Mouse (Mus musculus) gastrocnemius, postnatal 36 days (tissue): ENCODE data around the gene Olfr684. TPM values are rescaled to one million over a fixed set of nuclear protein-coding genes. Genes with fewer than 3 reads are reported as not detected.

Source experiments
- DNase-seq, 2 experiments: peaks; one replicate each; pipeline ENCODE4 v3.0.0; 2022
- intact Hi-C: fragments of 180-260 bp; cut with DNase I; formaldehyde crosslinking; loops from one replicate; pipeline ENCODE4 v1.15.1; 2025
- long read RNA-seq, 2 experiments: library from polyadenylated mRNA; stranded (forward); transcript quantifications; one replicate each; pipeline ENCODE4 v2.0.0; 2021
- total RNA-seq, 2 experiments: library from RNA; stranded (reverse); gene quantifications; 2 replicates each; pipeline ENCODE4 v1.2.3; 2021

Gene Olfr684
- total RNA-seq: not detected
- long read RNA-seq, experiment 1: 0 reads
- long read RNA-seq, experiment 2: 0 reads

DNA sequence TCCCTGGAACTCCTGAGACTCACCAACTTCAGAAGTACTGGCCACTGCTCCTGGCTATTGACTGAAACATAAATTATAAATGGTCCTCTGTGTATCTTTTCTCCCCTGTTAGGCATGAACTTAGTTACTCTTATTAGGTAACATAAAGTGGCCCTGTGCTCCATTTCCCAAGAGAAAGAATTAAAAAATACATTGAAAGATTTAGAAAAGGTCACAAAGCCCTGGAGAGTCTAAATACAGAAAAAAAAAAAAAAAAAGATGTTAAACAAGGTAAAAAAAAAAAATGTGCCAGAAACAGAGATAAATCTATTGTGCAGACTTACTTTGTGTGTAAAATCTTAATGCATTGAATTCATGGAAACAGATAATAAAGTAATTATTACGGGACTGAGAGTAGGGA lies at the start of gene Olfr684:
Gene Olfr684 (minus strand): TSS at position 101 of the 400 bp plus-strand sequence.
- no peak for DNase-seq
- intact Hi-C loops: no loop called here

DNA sequence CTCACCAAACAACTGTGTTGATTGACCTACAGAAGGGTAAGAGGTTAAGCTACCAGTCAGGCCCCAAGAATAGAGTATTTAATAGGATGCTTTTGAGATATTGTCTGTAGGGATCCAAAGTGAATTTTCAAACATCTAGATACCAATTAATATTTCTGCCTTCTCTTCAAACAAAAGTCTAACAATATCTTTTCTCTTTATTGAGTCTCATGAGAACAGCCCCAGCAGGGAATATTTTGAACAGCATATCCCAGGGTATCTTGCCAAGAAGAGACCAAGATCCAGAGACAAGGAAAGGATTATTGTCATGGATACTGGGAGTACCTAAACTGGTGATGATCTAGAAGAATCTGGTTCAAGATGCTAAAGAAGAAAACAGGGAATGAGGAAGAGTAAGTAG lies 43.9 kb upstream of the Olfr684 start, which contains the start of gene Olfr686:
Gene Olfr686 (minus strand): TSS at position 101 of the 400 bp plus-strand sequence.
- no peak for DNase-seq
- intact Hi-C loops: no loop called here

DNA sequence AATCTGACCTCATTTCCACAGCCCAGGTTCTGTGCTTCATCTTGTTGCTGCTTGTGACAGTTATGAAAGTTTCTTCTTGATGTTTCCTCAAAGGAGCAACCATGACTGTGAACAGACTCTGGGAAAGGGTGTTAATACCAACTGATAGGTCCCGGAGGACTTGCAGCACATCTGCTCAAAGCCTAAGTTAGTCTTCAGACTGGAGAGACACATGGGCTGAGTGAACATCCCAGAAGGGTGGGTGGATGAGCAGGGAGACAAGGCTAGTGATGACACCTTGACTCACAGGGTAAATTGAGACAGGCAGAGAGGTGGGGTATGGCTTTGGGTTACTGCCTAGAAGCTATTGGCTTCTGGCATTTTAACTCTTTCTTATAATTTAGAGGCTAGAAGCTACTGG lies 22.5 kb upstream of the Olfr684 start, which contains the start of gene Olfr685:
Gene Olfr685 (minus strand): TSS at position 101 of the 400 bp plus-strand sequence.
- intact Hi-C loops: no loop called here
- no peak for DNase-seq

DNA sequence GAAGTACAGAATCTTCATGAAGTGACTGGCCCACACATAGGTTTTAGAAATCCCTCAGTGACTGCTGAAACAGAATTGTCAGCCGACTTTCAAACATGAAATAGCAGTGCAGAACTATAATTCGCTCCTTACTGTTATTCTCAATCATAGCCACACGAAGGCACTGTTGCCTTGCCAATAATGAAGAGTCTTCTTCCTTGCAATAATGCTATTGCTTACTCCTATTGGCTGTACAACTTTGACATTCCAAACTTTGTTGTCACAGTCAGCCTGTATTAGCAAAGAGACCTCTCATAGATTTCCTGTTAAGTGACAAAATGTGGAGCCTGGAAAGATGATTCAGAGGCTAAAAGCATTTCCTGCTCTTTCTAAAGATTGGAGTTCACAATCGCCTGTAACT lies 7.3 kb upstream of the Olfr684 start:
- intact Hi-C loops: no loop called here
- DNase-seq: no peak

DNA sequence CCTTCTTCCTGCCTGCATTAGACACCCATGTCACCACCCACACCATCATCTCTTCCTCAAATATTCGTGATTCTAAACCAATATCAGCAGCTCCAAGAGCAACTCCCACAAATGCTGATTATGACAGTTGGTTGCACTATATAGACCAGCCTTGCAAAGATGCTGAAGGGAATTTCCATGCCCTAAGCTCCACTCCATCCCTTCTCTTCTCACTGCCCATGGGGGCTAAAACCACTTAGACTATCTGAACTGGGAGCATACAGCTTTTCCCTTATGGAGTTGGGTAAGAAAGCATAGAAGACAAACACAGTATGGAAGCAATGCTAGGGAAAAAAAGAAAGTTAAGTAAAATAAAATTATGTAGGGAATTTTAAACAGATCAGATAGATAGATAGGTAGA lies 16.5 kb downstream of the Olfr684 start, which contains the start of gene Olfr683:
Gene Olfr683 (minus strand): TSS at position 101 of the 400 bp plus-strand sequence.
- no peak for DNase-seq
- intact Hi-C loops: no loop called here

DNA sequence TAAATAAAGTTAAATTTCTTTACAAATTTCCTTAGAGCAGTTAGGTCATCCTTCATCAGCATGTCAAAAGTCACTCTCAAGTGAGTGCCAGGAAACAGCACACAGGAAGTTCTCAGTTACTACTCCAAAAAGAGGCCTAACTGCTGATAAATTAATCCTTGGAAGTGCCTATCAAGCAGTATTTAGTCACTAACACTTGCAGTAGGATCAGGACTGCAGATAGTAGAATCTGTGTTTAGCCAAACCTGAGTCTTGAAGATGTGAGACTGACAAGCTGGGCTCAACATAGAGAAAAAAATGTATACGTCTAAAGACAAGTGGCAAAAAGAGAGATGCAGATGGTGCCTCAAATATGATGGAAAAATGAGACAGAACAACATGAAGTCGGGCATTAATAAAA lies 22.2 kb downstream of the Olfr684 start:
- intact Hi-C loops: no loop called here
- DNase-seq: no peak

DNA sequence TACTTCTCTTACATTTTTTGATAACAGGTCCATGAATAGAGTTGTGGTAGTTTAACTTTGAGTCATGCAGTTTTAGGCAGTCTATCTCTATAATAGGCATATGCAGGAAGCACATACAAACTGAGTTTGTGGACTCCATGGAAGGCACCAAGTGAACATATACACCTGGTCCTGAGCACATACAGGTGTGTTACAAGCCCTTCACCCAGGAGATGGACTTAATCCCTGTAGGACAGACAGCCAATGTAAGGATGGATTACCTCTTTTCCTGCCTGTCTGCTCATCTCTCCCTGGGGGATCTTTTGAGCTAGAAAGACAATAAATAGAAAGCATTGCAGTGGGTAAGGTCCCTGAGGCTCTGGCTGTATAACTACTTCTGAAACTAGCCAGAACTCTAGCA lies 46.9 kb downstream of the Olfr684 start, which contains the start of gene Olfr681:
Gene Olfr681 (plus strand): TSS at position 301 of the 400 bp plus-strand sequence.
- intact Hi-C loops: no loop called here
- DNase-seq: no peak

Other genes with a start within 250 kb of the Olfr684 start
- gene Olfr667, start 242.2 kb downstream of the Olfr684 start, total RNA-seq: not detected
- gene Olfr668, start 235.6 kb downstream of the Olfr684 start, total RNA-seq: not detected
- gene Olfr669, start 229.4 kb downstream of the Olfr684 start, total RNA-seq: not detected
- not detected for gene Olfr670, start 201.0 kb downstream of the Olfr684 start, total RNA-seq
- gene Olfr671, start 184.5 kb downstream of the Olfr684 start, total RNA-seq: not detected
- not detected for gene Olfr672, start 161.6 kb downstream of the Olfr684 start, total RNA-seq
- gene Olfr675, start 135.2 kb downstream of the Olfr684 start, total RNA-seq: not detected
- gene Olfr676, start 131.0 kb downstream of the Olfr684 start, total RNA-seq: not detected
- gene Olfr677, start 112.3 kb downstream of the Olfr684 start, total RNA-seq: not detected
- not detected for gene Olfr678, start 99.2 kb downstream of the Olfr684 start, total RNA-seq
- not detected for gene Olfr679, start 82.4 kb downstream of the Olfr684 start, total RNA-seq
- not detected for gene Olfr680-ps1, start 70.8 kb downstream of the Olfr684 start, total RNA-seq
- not detected for gene Olfr681, start 46.8 kb downstream of the Olfr684 start, total RNA-seq
- gene Olfr683, start 16.6 kb downstream of the Olfr684 start, total RNA-seq: not detected
- not detected for gene Olfr685, start 22.4 kb upstream of the Olfr684 start, total RNA-seq
- gene Olfr686, start 43.8 kb upstream of the Olfr684 start, total RNA-seq: not detected
- gene Olfr688, start 124.4 kb upstream of the Olfr684 start, total RNA-seq: not detected
- not detected for gene Olfr689, start 147.5 kb upstream of the Olfr684 start, total RNA-seq
- not detected for gene Olfr690, start 170.5 kb upstream of the Olfr684 start, total RNA-seq
- not detected for gene Olfr691, start 178.6 kb upstream of the Olfr684 start, total RNA-seq
- not detected for gene Olfr692, start 204.6 kb upstream of the Olfr684 start, total RNA-seq
- gene Gm5901, start 211.4 kb upstream of the Olfr684 start, total RNA-seq: not detected
- gene Fam160a2, start 236.4 kb upstream of the Olfr684 start, total RNA-seq: 10 to 100 TPM; 11.0 to 12.2 TPM
- not detected for gene Cnga4, start 240.9 kb upstream of the Olfr684 start, total RNA-seq